Mouse (Mus musculus): ENCODE measurements at regions not wholly inside any gene's neighbourhood (a gene's known extent, or its start where the extent isn't known, plus 50 kb on each side); places are given as distances from the start of the nearest gene placed in this dataset.

- ATAC-seq (replicated peaks; ENCODE audit: poor library complexity, severe bottlenecking): no peak
Observed at GRCm38 (mm10) chr2:94248948-94249347, 91.2 kb upstream of the Hsd17b12 start.

GRCm38 (mm10) chr2:94246851-94247471, 89.2 kb upstream of the Hsd17b12 start:
- no peak for ATAC-seq (replicated peaks; ENCODE audit: poor library complexity, severe bottlenecking)

- ATAC-seq (replicated peaks; ENCODE audit: poor library complexity, severe bottlenecking): no peak
Observed at GRCm38 (mm10) chr2:94246180-94246611, 88.4 kb upstream of the Hsd17b12 start.

GRCm38 (mm10) chr2:94245305-94245959, 87.7 kb upstream of the Hsd17b12 start:
- ATAC-seq (replicated peaks; ENCODE audit: poor library complexity, severe bottlenecking): peak; percentile 89

- ATAC-seq (replicated peaks; ENCODE audit: poor library complexity, severe bottlenecking): no peak
Observed at GRCm38 (mm10) chr2:94244140-94244539, 86.4 kb upstream of the Hsd17b12 start.

- ATAC-seq (replicated peaks; ENCODE audit: poor library complexity, severe bottlenecking): peak; percentile 12; the same call in 1 of the 2 replicates
Observed at GRCm38 (mm10) chr2:94243053-94243916, 85.5 kb upstream of the Hsd17b12 start.

GRCm38 (mm10) chr2:94242406-94243052, 84.8 kb upstream of the Hsd17b12 start:
- ATAC-seq (replicated peaks; ENCODE audit: poor library complexity, severe bottlenecking): no peak

GRCm38 (mm10) chr2:94242051-94242397, 84.3 kb upstream of the Hsd17b12 start:
- ATAC-seq (replicated peaks; ENCODE audit: poor library complexity, severe bottlenecking): no peak

GRCm38 (mm10) chr2:94241301-94242050, 83.7 kb upstream of the Hsd17b12 start:
- no peak for ATAC-seq (replicated peaks; ENCODE audit: poor library complexity, severe bottlenecking)

- no peak for ATAC-seq (replicated peaks; ENCODE audit: poor library complexity, severe bottlenecking)
Observed at GRCm38 (mm10) chr2:94240411-94240810, 82.6 kb upstream of the Hsd17b12 start.

GRCm38 (mm10) chr2:94239573-94239972, 81.8 kb upstream of the Hsd17b12 start:
- ATAC-seq (replicated peaks; ENCODE audit: poor library complexity, severe bottlenecking): no peak

- peak; percentile 77 for ATAC-seq (replicated peaks; ENCODE audit: poor library complexity, severe bottlenecking)
Observed at GRCm38 (mm10) chr2:94236479-94236878, 78.7 kb upstream of the Hsd17b12 start.

- ATAC-seq (replicated peaks; ENCODE audit: poor library complexity, severe bottlenecking): peak; percentile 92
Observed at GRCm38 (mm10) chr2:94233597-94233996, 75.8 kb upstream of the Hsd17b12 start.

- peak; percentile 20; the same call in 1 of the 2 replicates for ATAC-seq (replicated peaks; ENCODE audit: poor library complexity, severe bottlenecking)
Observed at GRCm38 (mm10) chr2:94219421-94219820, 61.7 kb upstream of the Hsd17b12 start.

GRCm38 (mm10) chr2:94217481-94217880, 59.7 kb upstream of the Hsd17b12 start:
- peak; percentile 84 for ATAC-seq (replicated peaks; ENCODE audit: poor library complexity, severe bottlenecking)

- ATAC-seq (replicated peaks; ENCODE audit: poor library complexity, severe bottlenecking): peak; percentile 76
Observed at GRCm38 (mm10) chr2:94215455-94215854, 57.7 kb upstream of the Hsd17b12 start.

Data from granulocyte monocyte progenitor cell, adult 5-6 weeks (primary cell).